Mouse (Mus musculus) adrenal gland, adult 18-20 months (tissue): ENCODE measurements at regions not wholly inside any gene's neighbourhood (a gene's known extent, or its start where the extent isn't known, plus 50 kb on each side); places are given as distances from the start of the nearest gene placed in this dataset.

ENCODE experiments used
- DNase-seq, 2 experiments: peaks; one replicate each; pipeline ENCODE4 v3.0.0; 2021 to 2022; ENCODE audit warnings: low spot score in 2 of 2

DNA sequence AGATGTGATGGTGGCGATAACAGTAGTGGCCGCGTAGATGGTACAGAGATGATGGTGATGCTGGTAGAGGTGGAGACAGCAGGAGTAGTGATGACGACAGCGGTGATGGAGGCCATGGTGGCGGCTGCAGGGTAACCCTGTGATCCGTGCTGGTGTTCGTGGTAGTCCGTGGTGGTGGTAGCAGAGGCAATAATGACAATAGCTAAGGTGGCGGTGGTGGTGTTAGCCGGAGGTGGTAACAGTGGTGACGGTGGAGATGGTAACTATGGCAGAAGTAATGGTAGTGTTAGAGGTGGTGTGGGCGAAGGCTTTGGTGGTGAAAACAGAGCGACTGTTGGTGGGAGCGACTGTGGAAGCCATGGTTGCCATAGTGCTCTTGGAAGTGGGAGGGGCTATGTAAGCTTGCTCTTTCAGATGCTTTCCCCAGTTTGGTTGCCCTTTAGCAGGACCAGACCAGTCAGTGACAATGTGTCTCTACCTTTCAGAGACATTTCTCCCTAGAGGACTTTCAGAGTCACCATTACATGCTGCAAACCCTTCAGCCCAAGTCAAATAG lies 64.7 kb upstream of the Rgma start:
- DNase-seq, result no peak

DNA sequence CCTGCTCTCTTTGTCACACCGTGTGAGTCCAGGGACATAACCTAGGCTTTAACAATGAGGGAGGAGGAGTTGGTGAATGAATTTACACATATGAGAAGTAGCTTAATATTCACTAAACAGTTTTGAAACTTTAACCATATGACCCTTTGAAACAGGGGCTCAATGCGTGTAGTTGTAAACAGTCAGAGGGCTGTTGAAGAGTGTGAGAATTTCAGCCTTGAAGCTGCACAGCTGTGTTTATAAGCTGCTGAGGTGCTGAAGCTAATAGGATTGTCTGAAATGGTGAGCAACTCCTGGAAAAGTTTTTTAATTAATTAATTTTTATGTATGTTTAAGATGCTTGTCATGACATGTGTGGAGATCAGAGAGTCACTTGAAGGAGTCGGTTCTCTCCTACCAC lies 59.8 kb upstream of the Rgma start:
- DNase-seq, result no peak

DNA sequence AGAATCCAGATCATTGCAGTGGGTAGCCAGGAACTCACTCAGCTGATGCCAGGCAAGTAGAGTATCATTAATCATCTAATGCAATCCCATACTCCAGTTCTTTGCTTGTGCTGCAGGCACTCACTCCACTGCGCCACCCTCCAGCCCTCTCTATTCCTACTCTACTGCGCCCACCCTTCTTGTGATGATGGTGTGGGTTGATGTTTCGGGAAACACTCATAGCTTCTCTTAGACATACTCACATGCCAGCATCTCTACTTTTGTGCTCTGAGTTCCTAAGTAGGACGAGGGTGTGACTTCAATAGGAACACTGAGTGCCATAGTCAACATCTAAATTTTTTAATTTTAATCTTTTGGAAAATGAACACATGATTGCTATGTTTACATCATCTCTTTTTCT lies 57.7 kb upstream of the Rgma start:
- DNase-seq, result no peak

DNA sequence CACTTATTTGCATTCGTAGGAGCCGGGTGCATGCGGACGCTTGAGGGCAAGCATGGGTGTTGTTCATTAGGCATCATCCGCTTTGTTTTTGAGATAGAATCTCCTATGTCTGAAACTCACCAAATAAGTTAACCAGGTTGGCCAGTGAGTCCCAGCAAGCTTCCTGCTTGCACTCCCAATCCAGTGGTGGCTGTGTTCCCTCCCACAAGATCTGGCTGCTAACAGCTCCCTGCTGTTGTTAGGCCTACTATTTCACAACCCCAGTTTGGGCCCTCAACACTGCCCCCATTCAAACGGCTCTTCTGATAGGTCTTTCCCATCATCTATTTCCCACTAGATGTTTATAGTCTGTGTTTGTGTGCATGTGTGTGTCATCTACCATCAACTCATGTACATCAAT lies 56.3 kb upstream of the Rgma start:
- no peak for DNase-seq

DNA sequence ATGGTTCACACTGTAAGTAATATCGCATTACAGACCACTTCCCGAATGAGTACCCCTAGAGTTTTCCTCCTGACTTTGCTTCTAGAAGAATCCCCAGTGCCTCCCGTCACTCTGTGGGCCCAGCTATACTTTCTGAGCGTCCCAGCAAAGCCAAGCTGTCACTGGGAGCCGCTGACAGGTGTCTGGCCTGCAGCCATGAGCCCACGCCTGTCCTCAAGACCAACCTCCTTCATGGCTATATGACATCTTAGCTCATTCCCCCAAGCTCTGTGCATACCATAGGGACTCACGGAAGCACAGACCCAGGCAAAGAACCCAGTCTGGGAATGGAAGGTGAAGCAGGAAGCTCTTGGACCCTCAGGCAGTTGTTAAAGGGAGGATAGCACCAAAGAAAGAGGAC lies 55.3 kb upstream of the Rgma start:
- no peak for DNase-seq

GRCm38 (mm10) chr7:73322466-73323151 lies 52.7 kb upstream of the Rgma start:
- no peak for DNase-seq

GRCm38 (mm10) chr7:73323556-73323955 lies 51.8 kb upstream of the Rgma start:
- DNase-seq, result no peak

DNA sequence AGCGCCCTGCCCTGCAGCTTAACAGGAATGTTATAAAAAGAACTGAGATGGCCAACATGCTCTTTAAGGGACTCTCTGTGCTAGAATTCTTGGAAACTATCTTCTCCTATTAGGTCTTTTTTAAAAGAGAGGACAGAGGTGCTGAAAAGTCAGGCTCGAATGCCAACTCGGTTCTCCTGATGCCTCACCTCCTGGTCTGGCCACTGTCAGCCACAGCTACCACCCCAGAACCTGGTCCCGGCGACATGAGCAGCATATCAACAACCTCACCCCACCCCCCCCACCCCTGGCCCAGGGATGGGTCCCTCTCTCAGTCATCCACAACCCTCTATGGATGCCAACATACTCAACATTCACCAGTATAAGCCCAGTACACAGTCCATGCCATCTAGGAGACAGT lies 49.8 kb upstream of the Rgma start:
- DNase-seq, result no peak
